Mouse (Mus musculus) embryonic facial prominence, embryonic 13.5 days (tissue): ENCODE data around the gene Cdh24. TPM values are rescaled to one million over a fixed set of nuclear protein-coding genes. Genes with fewer than 3 reads are reported as not detected.

Experiments used
- ATAC-seq: fragments of 200-750 bp; cut with Nextera tagmentation; 2 replicates; pipeline ENCODE4 v1.8.0; 2017; ENCODE audit warnings: low read depth; ENCODE audit not compliant: insufficient number of reproducible peaks, insufficient read depth, low FRiP score, low TSS enrichment
- H3K27ac ChIP-seq: fragments of 300-500 bp; sonication (generic); 2 replicates; pipeline ENCODE4 v1.5.1; 2015; ENCODE audit warnings: moderate library complexity, mild to moderate bottlenecking, inconsistent platforms
- H3K27me3 ChIP-seq: fragments of 300-500 bp; sonication (generic); 2 replicates; pipeline ENCODE4 v1.6.1; 2015; ENCODE audit warnings: mild to moderate bottlenecking, inconsistent platforms
- H3K36me3 ChIP-seq: fragments of 300-500 bp; sonication (generic); 2 replicates; pipeline ENCODE4 v1.6.1; 2015; ENCODE audit warnings: mild to moderate bottlenecking, inconsistent platforms
- H3K4me1 ChIP-seq: fragments of 300-500 bp; sonication (generic); 2 replicates; pipeline ENCODE4 v1.6.1; 2015; ENCODE audit warnings: inconsistent platforms
- H3K4me2 ChIP-seq: fragments of 300-500 bp; sonication (generic); 2 replicates; pipeline ENCODE4 v1.6.1; 2015; ENCODE audit warnings: moderate library complexity, mild to moderate bottlenecking, inconsistent platforms
- H3K4me3 ChIP-seq: fragments of 300-500 bp; sonication (generic); 2 replicates; pipeline ENCODE4 v1.5.1; 2015; ENCODE audit warnings: mild to moderate bottlenecking, inconsistent platforms
- H3K9ac ChIP-seq: fragments of 300-500 bp; sonication (generic); 2 replicates; pipeline ENCODE4 v1.6.1; 2015; ENCODE audit warnings: mild to moderate bottlenecking, inconsistent platforms
- H3K9me3 ChIP-seq: fragments of 300-500 bp; sonication (generic); 2 replicates; pipeline ENCODE4 v1.6.1; 2016; ENCODE audit warnings: inconsistent platforms
- WGBS: fragments of 180-500 bp; shearing (Covaris S2); methylation state at CpG from one replicate; pipeline ENCODE4 v1.1.7; 2015; ENCODE audit warnings: mixed read lengths; 5-methylcytosine and 5-hydroxymethylcytosine counted together
- polyA plus RNA-seq: library from polyadenylated mRNA; unstranded; fragments of >200 nt; fragmentation: Nextera tagmentation; extraction: Ambion mirVana; gene quantifications from 2 replicates; pipeline ENCODE4 v1.2.1, GENCODE M21; 2015

Cdh24 gene
- polyA plus RNA-seq, 1 experiment from 2014 or later, result 7.9 TPM

DNA sequence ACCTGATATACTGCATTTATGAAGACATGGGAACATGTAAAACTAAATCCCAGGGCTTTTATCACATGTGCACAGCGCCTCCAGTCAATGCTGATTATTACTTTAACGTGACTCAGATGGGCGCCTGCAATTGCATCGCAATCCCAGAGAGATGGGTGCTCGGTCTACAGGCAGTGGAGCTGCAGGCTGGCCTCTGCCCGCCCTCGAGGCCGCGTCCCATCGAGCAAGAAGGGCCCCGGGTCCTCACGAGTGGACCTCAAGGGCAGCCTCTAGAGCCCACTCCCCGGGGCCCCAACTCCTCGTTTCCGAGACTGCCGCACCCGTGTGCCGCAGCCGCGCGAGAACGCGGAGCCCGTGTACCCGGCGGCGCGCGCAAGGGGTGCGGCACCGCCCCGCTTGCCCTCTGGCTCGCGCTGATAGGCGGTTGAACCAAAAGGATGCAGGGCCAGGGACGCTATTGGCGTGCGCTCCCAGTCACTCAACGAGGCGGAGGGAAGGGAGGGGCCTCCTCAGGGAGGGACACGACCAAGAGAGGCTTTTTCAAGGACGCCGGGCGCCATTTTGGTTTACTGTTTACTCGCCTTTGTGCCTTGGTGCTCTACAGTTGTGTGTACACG lies 38.0 kb downstream of the Cdh24 start:
- Histone ChIP-seq H3K4me2 (peak overlapping the region; percentile 56), H3K4me1 (peaks cover 19% of the 10 kb centered on the region), H3K9me3 (no peaks in the 10 kb centered on the region), H3K27me3 (no peaks in the 10 kb centered on the region), H3K4me3 (peak overlapping the region; percentile 63), H3K27ac (peak overlapping the region; percentile 94), H3K36me3 (peaks cover 12% of the 10 kb centered on the region), H3K9ac (peak overlapping the region; percentile 83)
- WGBS, result under 1% methylated on average over 46 of the region's 46 CpGs
- ATAC-seq, result peak; percentile 98

DNA sequence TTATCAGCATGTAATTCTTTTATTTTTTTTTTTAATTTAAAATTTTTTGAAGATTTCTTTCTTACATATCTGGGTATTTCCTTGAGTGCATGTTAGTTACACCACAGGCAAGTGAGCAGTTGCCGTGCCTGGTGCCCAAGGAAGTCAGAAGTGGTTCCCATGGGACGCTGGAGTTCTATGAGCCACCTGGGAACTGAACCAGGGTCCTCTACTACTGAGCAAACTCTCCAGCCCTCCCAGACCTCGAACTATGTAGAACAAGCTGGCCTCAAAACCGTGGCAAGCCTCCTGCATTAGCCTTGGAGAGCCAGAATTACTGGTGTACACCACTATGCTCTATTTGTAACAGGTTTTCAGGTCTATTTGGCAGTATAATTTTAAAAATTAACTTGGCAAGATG lies 38.6 kb downstream of the Cdh24 start:
- peaks cover 19% of the 10 kb centered on the region for H3K4me1 ChIP-seq
- peaks cover 12% of the 10 kb centered on the region for H3K36me3 ChIP-seq
- WGBS, result 37% methylated on average over 4 of the region's 4 CpGs
- no peaks in the 10 kb centered on the region for H3K9me3 ChIP-seq
- H3K27me3 ChIP-seq, result no peaks in the 10 kb centered on the region
- H3K9ac ChIP-seq, result peak overlapping the region; percentile 83
- H3K27ac ChIP-seq, result peak overlapping the region; percentile 94
- H3K4me3 ChIP-seq, result peak overlapping the region; percentile 63
- peak overlapping the region; percentile 56 for H3K4me2 ChIP-seq
- ATAC-seq, result no peak

DNA sequence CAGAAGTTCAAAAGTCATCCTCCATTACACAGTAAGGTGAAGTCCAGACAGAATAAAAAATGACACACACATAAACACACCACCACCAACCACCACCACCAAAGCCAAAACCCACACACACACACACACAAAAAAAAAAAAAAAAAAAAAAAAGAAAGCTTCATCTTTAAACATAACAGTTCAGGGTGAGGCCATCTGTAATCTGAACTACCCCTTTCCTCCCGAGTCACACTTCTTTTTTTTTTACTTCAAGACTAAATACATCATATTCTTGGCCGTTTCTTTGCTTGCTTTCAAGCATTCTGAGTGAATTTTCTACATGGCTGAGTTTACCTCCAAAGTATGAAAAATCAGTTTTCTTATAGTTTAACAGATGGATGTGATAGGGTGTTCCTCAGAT lies 39.6 kb downstream of the Cdh24 start:
- 52% methylated on average over 2 of the region's 2 CpGs for WGBS
- ATAC-seq, result no peak
- Histone ChIP-seq H3K4me1 (peaks cover 19% of the 10 kb centered on the region), H3K27me3 (no peaks in the 10 kb centered on the region), H3K9ac (no peak overlapping the region), H3K36me3 (peaks cover 19% of the 10 kb centered on the region), H3K4me2 (no peak overlapping the region), H3K4me3 (no peak overlapping the region), H3K9me3 (no peaks in the 10 kb centered on the region), H3K27ac (no peak overlapping the region)

DNA sequence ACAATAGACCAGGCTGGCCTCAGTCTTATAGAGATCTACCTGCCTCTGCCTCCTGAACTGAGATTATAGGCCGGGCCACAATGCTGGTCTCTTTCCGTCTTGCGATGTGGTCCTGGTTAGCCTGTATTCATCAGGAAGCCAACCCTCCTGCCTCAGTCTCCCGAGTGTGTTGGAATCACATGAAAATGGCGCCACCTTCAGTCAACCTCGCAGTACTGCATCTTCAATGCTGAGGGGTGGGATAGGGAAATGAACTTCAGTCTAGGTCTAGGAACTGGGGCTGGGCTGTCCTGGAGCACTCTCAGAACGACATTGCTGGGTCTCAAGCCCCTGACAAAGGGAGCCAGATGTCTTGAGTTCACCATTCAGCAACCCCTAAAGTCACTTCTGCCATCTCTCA lies 44.1 kb downstream of the Cdh24 start:
- WGBS, result 82% methylated on average over 7 of the region's 7 CpGs
- peaks cover 3% of the 10 kb centered on the region; the same call in 1 of the 2 replicates for H3K4me1 ChIP-seq
- H3K4me2 ChIP-seq, result no peak overlapping the region
- H3K4me3 ChIP-seq, result no peak overlapping the region
- H3K36me3 ChIP-seq, result peaks cover 44% of the 10 kb centered on the region
- ATAC-seq, result no peak
- H3K9ac ChIP-seq, result no peak overlapping the region
- H3K27me3 ChIP-seq, result no peaks in the 10 kb centered on the region
- H3K27ac ChIP-seq, result no peak overlapping the region
- H3K9me3 ChIP-seq, result peaks cover 4% of the 10 kb centered on the region; the same call in 1 of the 2 replicates

DNA sequence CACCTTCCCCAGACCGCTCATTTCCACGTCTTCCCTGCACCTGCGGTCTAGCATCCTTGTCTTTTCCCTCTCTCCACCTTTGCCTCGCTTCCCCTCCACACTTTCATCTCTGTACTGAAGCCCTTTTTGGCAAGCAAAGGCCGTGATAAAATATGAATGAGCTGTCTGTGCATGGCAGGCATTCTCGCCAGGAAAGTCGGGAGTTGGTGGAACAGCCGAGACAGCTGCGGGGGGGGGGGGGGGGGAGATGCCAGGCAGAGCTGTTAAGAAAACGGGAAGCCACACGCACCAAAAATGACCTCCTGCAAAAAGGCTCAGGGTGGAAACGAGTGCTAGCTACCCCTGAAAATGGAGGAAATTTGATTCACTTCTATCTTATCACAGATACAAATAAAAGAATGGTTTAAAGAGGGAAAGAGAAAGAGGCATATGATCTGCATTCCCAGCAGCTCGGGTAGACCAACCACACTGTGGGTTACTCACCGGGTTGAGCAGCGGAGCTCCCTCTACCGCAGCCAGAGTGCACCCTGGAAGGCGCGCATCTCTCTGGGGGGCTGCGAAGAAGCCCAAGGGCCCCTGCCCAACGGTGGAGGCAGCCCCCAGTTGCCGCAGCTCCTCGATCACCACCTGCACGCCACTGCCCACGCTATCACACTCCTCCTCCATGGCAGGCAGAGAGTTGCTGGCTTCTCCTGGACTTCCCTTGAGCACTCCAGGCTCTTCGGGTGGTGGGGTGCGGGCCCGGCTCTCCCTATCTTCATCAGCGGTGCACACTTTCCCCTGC lies 46.3 kb downstream of the Cdh24 start:
- 70% methylated on average over 28 of the region's 28 CpGs for WGBS
- Histone ChIP-seq H3K27me3 (no peaks in the 10 kb centered on the region), H3K9ac (no peak overlapping the region), H3K36me3 (peaks cover 61% of the 10 kb centered on the region), H3K27ac (no peak overlapping the region), H3K9me3 (peaks cover 4% of the 10 kb centered on the region; the same call in 1 of the 2 replicates), H3K4me2 (no peak overlapping the region), H3K4me1 (0 out of 2 replicates have a peak, but pooled peaks cover 2% of the 10 kb centered on the region), H3K4me3 (no peak overlapping the region)
- ATAC-seq, result no peak

DNA sequence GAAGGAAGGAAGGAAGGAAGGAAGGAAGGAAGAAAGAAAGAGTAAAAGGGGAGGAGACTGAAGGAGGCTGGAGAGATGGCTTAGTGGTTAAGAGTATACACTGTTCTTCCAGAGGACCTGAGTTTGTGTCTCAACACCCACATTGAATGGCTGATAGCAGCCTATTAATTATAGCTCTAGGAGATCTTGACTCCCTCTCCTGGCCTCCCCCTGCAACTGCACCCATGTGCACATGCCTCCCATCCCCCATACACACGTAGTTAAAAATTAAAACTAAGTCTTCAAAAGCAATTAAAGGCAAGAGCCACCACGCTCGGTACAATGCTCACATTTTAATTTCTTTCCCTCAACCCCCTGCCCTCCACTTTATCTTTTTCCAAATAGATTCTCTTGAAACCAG lies 47.1 kb downstream of the Cdh24 start:
- Histone ChIP-seq H3K4me2 (no peak overlapping the region), H3K27me3 (no peaks in the 10 kb centered on the region), H3K9me3 (peaks cover 4% of the 10 kb centered on the region; the same call in 1 of the 2 replicates), H3K27ac (no peak overlapping the region), H3K4me3 (no peak overlapping the region), H3K36me3 (peaks cover 54% of the 10 kb centered on the region), H3K9ac (no peak overlapping the region), H3K4me1 (0 out of 2 replicates have a peak, but pooled peaks cover 2% of the 10 kb centered on the region)
- ATAC-seq, result no peak
- WGBS, result 85% methylated on average over 3 of the region's 3 CpGs

DNA sequence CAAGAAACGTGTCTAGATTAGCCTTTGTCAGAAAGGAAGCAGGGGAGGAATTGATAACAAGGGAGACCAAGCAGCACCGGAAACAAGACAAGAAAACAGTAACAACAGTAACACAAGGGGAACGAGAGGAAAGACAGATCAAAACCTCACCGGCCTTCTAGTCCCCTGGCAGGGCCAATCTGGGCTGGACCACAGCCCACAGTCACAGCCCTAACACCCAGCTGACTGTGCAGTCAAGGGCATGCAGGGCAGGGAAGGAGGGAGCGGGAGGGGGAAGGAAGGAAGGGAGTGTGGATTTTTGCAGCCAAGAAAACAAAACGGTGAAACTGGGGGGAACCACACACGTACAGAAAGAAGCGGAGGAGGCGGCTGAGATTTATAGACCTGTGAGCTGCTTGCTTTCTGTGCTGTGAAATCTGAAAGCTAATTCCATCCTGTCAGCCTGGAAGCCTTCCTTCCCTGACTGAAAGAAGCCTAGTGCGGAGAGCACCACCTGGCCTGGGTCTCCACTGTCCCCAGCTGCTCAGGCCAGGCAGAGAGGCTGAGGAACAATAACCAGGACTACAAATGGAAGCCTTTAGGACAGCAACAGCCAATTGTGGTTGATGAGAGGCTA lies 48.7 kb downstream of the Cdh24 start:
- H3K9me3 ChIP-seq, result peaks cover 4% of the 10 kb centered on the region; the same call in 1 of the 2 replicates
- no peak overlapping the region for H3K4me2 ChIP-seq
- H3K27me3 ChIP-seq, result no peaks in the 10 kb centered on the region
- no peak overlapping the region for H3K9ac ChIP-seq
- peaks cover 50% of the 10 kb centered on the region for H3K36me3 ChIP-seq
- H3K4me3 ChIP-seq, result no peak overlapping the region
- ATAC-seq, result no peak
- H3K27ac ChIP-seq, result no peak overlapping the region
- WGBS, result 74% methylated on average over 10 of the region's 10 CpGs
- 0 out of 2 replicates have a peak, but pooled peaks cover 2% of the 10 kb centered on the region for H3K4me1 ChIP-seq

DNA sequence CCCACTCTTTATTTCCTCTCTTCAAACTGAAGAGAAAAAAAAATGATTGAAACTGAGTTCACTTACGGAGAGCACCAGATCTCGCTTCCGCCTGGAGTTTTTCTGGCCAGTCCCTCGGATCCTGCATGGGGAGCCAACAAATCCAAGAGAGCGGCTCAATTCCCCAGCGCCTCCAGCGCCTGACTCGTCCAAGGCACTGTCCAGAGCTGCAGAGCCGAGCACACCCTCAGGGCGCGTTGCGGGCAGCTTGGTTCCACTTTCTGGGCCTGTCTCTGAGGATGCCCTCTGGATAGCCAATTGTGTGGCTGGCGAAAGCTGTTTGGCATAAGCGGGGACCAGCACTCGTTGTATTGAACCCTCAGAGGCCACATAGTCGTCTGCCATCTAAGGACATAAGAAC lies 50.1 kb downstream of the Cdh24 start:
- ATAC-seq, result no peak
- Histone ChIP-seq H3K9ac (no peak overlapping the region), H3K27ac (no peak overlapping the region), H3K4me1 (0 out of 2 replicates have a peak, but pooled peaks cover 2% of the 10 kb centered on the region), H3K9me3 (peaks cover 4% of the 10 kb centered on the region; the same call in 1 of the 2 replicates), H3K4me2 (no peak overlapping the region), H3K4me3 (no peak overlapping the region), H3K36me3 (peaks cover 44% of the 10 kb centered on the region), H3K27me3 (no peaks in the 10 kb centered on the region)
- 88% methylated on average over 16 of the region's 16 CpGs for WGBS

DNA sequence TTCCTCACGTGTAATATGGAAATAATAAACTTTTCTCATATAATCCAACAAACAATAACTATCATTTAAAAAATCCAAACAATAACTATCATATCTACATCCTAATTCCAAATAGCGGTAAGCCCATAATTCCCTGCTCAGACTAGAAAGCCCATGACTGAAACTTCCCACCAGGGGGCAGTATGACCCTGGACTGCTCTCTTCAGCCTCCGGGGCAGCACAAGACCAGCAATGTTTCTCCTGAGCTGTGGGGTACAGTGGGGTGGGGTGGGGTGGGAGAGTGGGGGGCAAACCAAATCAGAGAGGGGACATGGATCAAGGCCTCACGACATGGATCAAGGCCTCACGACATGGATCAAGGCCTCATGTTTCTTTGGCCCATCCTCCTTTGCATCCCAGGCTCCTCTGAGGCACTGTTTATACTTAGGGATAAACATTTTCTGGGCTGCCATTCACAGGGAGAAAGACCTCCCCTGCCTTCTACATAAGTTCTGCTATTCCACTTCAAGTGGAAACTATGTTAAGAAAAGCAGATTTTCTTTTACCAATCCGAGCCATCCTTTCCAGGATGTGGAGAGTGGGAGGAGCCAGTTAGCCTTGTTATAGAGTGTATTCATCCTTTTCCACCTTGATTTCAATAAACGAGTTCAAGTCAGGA lies 57.4 kb downstream of the Cdh24 start:
- Histone ChIP-seq H3K27ac (no peak overlapping the region), H3K4me3 (no peak overlapping the region), H3K27me3 (no peaks in the 10 kb centered on the region), H3K36me3 (peaks cover 32% of the 10 kb centered on the region), H3K4me1 (peaks cover under 1% of the 10 kb centered on the region), H3K4me2 (no peak overlapping the region), H3K9me3 (no peaks in the 10 kb centered on the region), H3K9ac (no peak overlapping the region)
- ATAC-seq, result no peak
- WGBS, result 39% methylated on average over 7 of the region's 7 CpGs

DNA sequence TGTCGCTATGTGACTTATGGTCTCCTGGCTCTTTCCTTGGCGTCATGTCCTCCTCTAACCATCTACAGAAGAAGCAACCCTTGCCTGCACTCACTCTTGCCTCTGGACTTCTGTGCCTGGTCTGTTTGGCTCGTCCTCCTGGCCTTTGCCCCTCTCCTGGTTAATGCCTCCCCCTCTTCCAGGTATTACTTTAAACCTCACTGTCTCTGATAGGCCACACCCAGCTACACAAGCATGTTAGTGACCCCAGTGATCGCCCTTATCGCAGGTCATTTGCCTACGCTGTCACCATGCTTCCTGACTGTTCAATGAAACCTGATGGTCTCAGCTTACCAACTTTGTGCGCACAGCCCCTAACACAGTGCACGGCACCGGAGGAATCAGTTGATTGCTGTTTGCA lies 58.6 kb downstream of the Cdh24 start:
- WGBS, result 88% methylated on average over 9 of the region's 9 CpGs
- peaks cover 7% of the 10 kb centered on the region for H3K4me1 ChIP-seq
- H3K9ac ChIP-seq, result no peak overlapping the region
- H3K27ac ChIP-seq, result no peak overlapping the region
- H3K27me3 ChIP-seq, result no peaks in the 10 kb centered on the region
- H3K4me2 ChIP-seq, result no peak overlapping the region
- ATAC-seq, result no peak
- H3K9me3 ChIP-seq, result no peaks in the 10 kb centered on the region
- H3K4me3 ChIP-seq, result no peak overlapping the region
- peaks cover 32% of the 10 kb centered on the region for H3K36me3 ChIP-seq
